Mouse (Mus musculus) left cerebral cortex, adult 11 months (tissue): ENCODE measurements around the gene Phf21b.
"Not testable (repeated sequence)": the region's sequence is repeated elsewhere in the genome, so short reads cannot be mapped to it uniquely, and the experiment has no call there.

Experiments used
- DNase-seq: peaks from one replicate; pipeline ENCODE4 v3.0.0; 2022; ENCODE audit warnings: low spot score

Phf21b gene

GRCm38 (mm10) chr15:84775421-84776174 is 80.3 kb downstream of the Phf21b start:
- no peak for DNase-seq

- DNase-seq: no peak
Measured at GRCm38 (mm10) chr15:84772191-84773111, 83.4 kb downstream of the Phf21b start.

- DNase-seq: no peak
Measured at GRCm38 (mm10) chr15:84769641-84770341, 86.1 kb downstream of the Phf21b start.

GRCm38 (mm10) chr15:84768531-84768930 is 87.3 kb downstream of the Phf21b start:
- DNase-seq: not testable (repeated sequence)

GRCm38 (mm10) chr15:84766621-84767020 is 89.2 kb downstream of the Phf21b start:
- DNase-seq: no peak

GRCm38 (mm10) chr15:84763423-84763812 is 92.4 kb downstream of the Phf21b start:
- DNase-seq: no peak

- DNase-seq: no peak
Measured at GRCm38 (mm10) chr15:84762712-84763422, 93.0 kb downstream of the Phf21b start.

GRCm38 (mm10) chr15:84758493-84758892 is 97.4 kb downstream of the Phf21b start:
- no peak for DNase-seq

GRCm38 (mm10) chr15:84756426-84756825 is 99.4 kb downstream of the Phf21b start:
- no peak for DNase-seq

- DNase-seq: peak; percentile 30
Measured at GRCm38 (mm10) chr15:84754987-84755386, 100.9 kb downstream of the Phf21b start.

GRCm38 (mm10) chr15:84745831-84746230 is 110.0 kb downstream of the Phf21b start:
- no peak for DNase-seq

GRCm38 (mm10) chr15:84744308-84744707 is 111.5 kb downstream of the Phf21b start:
- DNase-seq: no peak

- no peak for DNase-seq
Measured at GRCm38 (mm10) chr15:84743347-84743746, 112.5 kb downstream of the Phf21b start.

GRCm38 (mm10) chr15:84741573-84741972 is 114.3 kb downstream of the Phf21b start:
- no peak for DNase-seq

- DNase-seq: no peak
Measured at GRCm38 (mm10) chr15:84738246-84738645, 117.6 kb downstream of the Phf21b start.

GRCm38 (mm10) chr15:84736994-84737346 is 118.9 kb downstream of the Phf21b start:
- DNase-seq: no peak

- no peak for DNase-seq
Measured at GRCm38 (mm10) chr15:84736346-84736993, 119.4 kb downstream of the Phf21b start.
